Mouse (Mus musculus): ENCODE results near the gene Pde2a. TPM values are rescaled to one million over a fixed set of nuclear protein-coding genes. Genes with fewer than 3 reads are reported as not detected.

The Pde2a gene
- polyA plus RNA-seq, 1 experiment from 2014 or later, result 22.5 TPM

MicroRNAs encoded within 50 kb of the gene (microRNA counts, 519-probe panel; counts per million panel counts)
- 1,900 counts per million, percentile 31 among the panel's probes with 10 or more counts for microRNA mmu-miR-139-3p
- microRNA mmu-miR-139-5p, result 2,335 counts per million, percentile 41 among the panel's probes with 10 or more counts

Small RNA genes within 50 kb of the gene (microRNA-seq; reads per million reads assigned to microRNA genes)
- gene Mir139, result 3,110 reads per million, percentile 85 among the genes with 10 or more reads in this experiment

Other genes with a start within 250 kb of the Pde2a start
- 19.6 and 22.6 TPM in 2 replicates for gene Atg16l2, start 119.4 kb upstream of the Pde2a start, polyA plus RNA-seq (2015; fragmentation: Nextera tagmentation; extraction: Ambion mirVana)
- gene Stard10, start 104.6 kb upstream of the Pde2a start, polyA plus RNA-seq (2015; fragmentation: Nextera tagmentation; extraction: Ambion mirVana), result 43.0 and 46.5 TPM in 2 replicates
- gene Arap1, start 73.6 kb upstream of the Pde2a start, polyA plus RNA-seq (2015; fragmentation: Nextera tagmentation; extraction: Ambion mirVana), result 115 and 118 TPM in 2 replicates
- gene Gm45837, start 10.8 kb upstream of the Pde2a start, polyA plus RNA-seq (2015; fragmentation: Nextera tagmentation; extraction: Ambion mirVana), result 2.4 and 8.8 TPM in 2 replicates
- gene Art2b, start 163.9 kb downstream of the Pde2a start, polyA plus RNA-seq (2015; fragmentation: Nextera tagmentation; extraction: Ambion mirVana), result not detected in 2 replicates
- 51.3 and 59.6 TPM in 2 replicates for gene Clpb, start 241.9 kb downstream of the Pde2a start, polyA plus RNA-seq (2015; fragmentation: Nextera tagmentation; extraction: Ambion mirVana)

Measured in lung, embryonic 16.5 days (tissue).